In the genomic region with DNA sequence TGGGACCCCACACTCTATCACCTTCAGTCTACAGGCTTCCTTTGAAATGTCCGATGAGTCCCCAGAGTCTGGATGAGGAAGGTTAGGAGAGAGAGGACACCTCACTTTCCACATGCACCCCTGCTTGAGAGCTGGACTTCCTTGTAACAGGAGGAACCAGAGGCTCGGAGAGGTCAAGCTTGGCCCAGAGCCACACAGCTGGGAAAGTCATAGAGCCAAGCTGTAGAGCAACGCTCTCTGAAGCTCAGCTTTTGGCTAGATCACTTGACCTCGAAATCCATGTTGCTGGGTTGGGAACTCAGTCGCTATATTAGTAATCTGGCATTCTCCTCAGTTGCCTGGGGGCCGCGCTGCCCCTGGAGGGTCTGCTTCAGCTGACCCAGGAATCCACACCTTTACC, we compare ENCODE assay signal across 11 mouse cellular contexts. TPM values are rescaled to one million over a fixed set of nuclear protein-coding genes. Genes with fewer than 3 reads are reported as not detected.
DNase-seq lines count a peak whose midpoint lies in the region; ATAC-seq lines count a peak whose summit lies in the region.
"Had no signal": no experiment of that assay in that cellular context is flagged by ENCODE, and none has a peak within 500 bp of the region (broad histone marks: within the 10 kb centered on the region; RNA-seq: fewer than 3 reads in every experiment).

No protein-coding gene starts in this region.

- no peaks in the 10 kb centered on the region for H3K27me3 ChIP-seq in forebrain, embryonic 12.5 days
- H3K27me3 ChIP-seq in forebrain, embryonic 11.5 days (ENCODE audit: control insufficient read depth, insufficient read depth, low read length) = no peaks in the 10 kb centered on the region
- no peaks in the 10 kb centered on the region for H3K27me3 ChIP-seq in midbrain, embryonic 13.5 days
- H3K27me3 ChIP-seq: limb, embryonic 13.5 days; neural tube, embryonic 12.5 days had no signal

- peaks cover 44% of the 10 kb centered on the region for H3K36me3 ChIP-seq in forebrain, embryonic 12.5 days (replicated peaks)
- peaks cover under 1% of the 10 kb centered on the region; the same call in 1 of the 2 replicates for H3K36me3 ChIP-seq in forebrain, embryonic 11.5 days (ENCODE audit: control insufficient read depth, insufficient read depth, low read length)
- H3K36me3 ChIP-seq in midbrain, embryonic 13.5 days = peaks cover 36% of the 10 kb centered on the region; the same call in 1 of the 2 replicates

- H3K9ac ChIP-seq in forebrain, embryonic 12.5 days = no peak overlapping the region
- H3K9ac ChIP-seq in forebrain, embryonic 11.5 days (ENCODE audit: low read length) = no peak overlapping the region
- no peak overlapping the region for H3K9ac ChIP-seq in midbrain, embryonic 13.5 days (replicated peaks)
- H3K9ac ChIP-seq: limb, embryonic 13.5 days; neural tube, embryonic 12.5 days had no signal

- no peak overlapping the region for H3K4me3 ChIP-seq in forebrain, embryonic 12.5 days (replicated peaks)
- no peak overlapping the region for H3K4me3 ChIP-seq in forebrain, embryonic 11.5 days (ENCODE audit: low read depth, low read length)
- no peak overlapping the region for H3K4me3 ChIP-seq in midbrain, embryonic 13.5 days (replicated peaks)
- H3K4me3 ChIP-seq: limb, embryonic 13.5 days; neural tube, embryonic 12.5 days had no signal

- peaks cover 12% of the 10 kb centered on the region; the same call in 1 of the 2 replicates for H3K4me1 ChIP-seq in forebrain, embryonic 12.5 days
- H3K4me1 ChIP-seq in forebrain, embryonic 11.5 days (replicated peaks; ENCODE audit: control insufficient read depth, insufficient read depth, low read length) = no peaks in the 10 kb centered on the region
- peaks cover 13% of the 10 kb centered on the region; the same call in 1 of the 2 replicates for H3K4me1 ChIP-seq in midbrain, embryonic 13.5 days (replicated peaks)
- H3K4me1 ChIP-seq: neural tube, embryonic 12.5 days had no signal

- no peak overlapping the region for H3K4me2 ChIP-seq in forebrain, embryonic 12.5 days
- no peak overlapping the region for H3K4me2 ChIP-seq in forebrain, embryonic 11.5 days (ENCODE audit: low read depth, low read length, severe bottlenecking)
- no peak overlapping the region for H3K4me2 ChIP-seq in midbrain, embryonic 13.5 days (replicated peaks)
- H3K4me2 ChIP-seq: limb, embryonic 13.5 days; neural tube, embryonic 12.5 days had no signal

- H3K9me3 ChIP-seq in forebrain, embryonic 12.5 days = no peaks in the 10 kb centered on the region
- H3K9me3 ChIP-seq in forebrain, embryonic 11.5 days (ENCODE audit: control insufficient read depth, low read length) = no peaks in the 10 kb centered on the region
- H3K9me3 ChIP-seq in midbrain, embryonic 13.5 days = no peaks in the 10 kb centered on the region
- H3K9me3 ChIP-seq: limb, embryonic 13.5 days; neural tube, embryonic 12.5 days had no signal

- DNase-seq in forebrain, embryonic 11.5 days (ENCODE audit: low spot score) = no peak
- peak; percentile 82 for DNase-seq in adipocyte (ENCODE audit: low spot score)
- peak; percentile 57 to 84 for DNase-seq in gastrocnemius, postnatal 4 days (ENCODE audit: low spot score in 2 of 2)
- DNase-seq in kidney, postnatal 36 days = peak; percentile 68 to 77
- DNase-seq in spleen, postnatal 14 days (ENCODE audit: low spot score in 2 of 2) = no peak
- DNase-seq in layer of hippocampus, postnatal 25 days (ENCODE audit: extremely low spot score in 1 of 2, low spot score in 1 of 2) = no peak
- DNase-seq: thymus, postnatal 25 days had no signal

- 96% methylated on average over 7 of the region's 7 CpGs for WGBS in forebrain, embryonic 12.5 days
- 92% methylated on average over 7 of the region's 7 CpGs for WGBS in forebrain, embryonic 11.5 days
- WGBS in midbrain, embryonic 13.5 days = 91% methylated on average over 7 of the region's 7 CpGs

- no peak for ATAC-seq in forebrain, embryonic 12.5 days (ENCODE audit: low FRiP score)
- ATAC-seq in forebrain, embryonic 11.5 days (replicated peaks; ENCODE audit: low FRiP score) = no peak
- no peak for ATAC-seq in midbrain, embryonic 13.5 days

- 0 out of 2 replicates have a peak overlapping the region, but pooled peaks have one; percentile 42 for H3K27ac ChIP-seq in forebrain, embryonic 12.5 days
- no peak overlapping the region for H3K27ac ChIP-seq in forebrain, embryonic 11.5 days (ENCODE audit: low read depth, low read length)
- no peak overlapping the region for H3K27ac ChIP-seq in midbrain, embryonic 13.5 days
- H3K27ac ChIP-seq: limb, embryonic 13.5 days; neural tube, embryonic 12.5 days had no signal

RNA-seq across cellular contexts. Expression of a gene that starts 14.9 kb away (rescaled TPM):
- polyA plus RNA-seq in forebrain, embryonic 12.5 days (2016; fragmentation: Nextera tagmentation; extraction: Ambion mirVana) = 39.8 and 47.2 TPM in 2 replicates
- 35.7 and 37.6 TPM in 2 replicates for polyA plus RNA-seq in forebrain, embryonic 11.5 days (2014; fragmentation: Nextera tagmentation; extraction: Ambion mirVana)
- total RNA-seq in gastrocnemius, postnatal 4 days (2021) = 10 to 100 TPM; 33.6 to 42.9 TPM
- 10 to 100 TPM; 14.7 to 18.3 TPM for total RNA-seq in layer of hippocampus, postnatal 25 days (2021)
- 41.3 and 43.8 TPM in 2 replicates for polyA plus RNA-seq in midbrain, embryonic 13.5 days (2015; fragmentation: Nextera tagmentation; extraction: Ambion mirVana)

RNA-seq across cellular contexts. Expression of a gene that starts 15.5 kb away (rescaled TPM):
- 99.9 and 105 TPM in 2 replicates for polyA plus RNA-seq in forebrain, embryonic 12.5 days (2016; fragmentation: Nextera tagmentation; extraction: Ambion mirVana)
- 139 and 145 TPM in 2 replicates for polyA plus RNA-seq in forebrain, embryonic 11.5 days (2014; fragmentation: Nextera tagmentation; extraction: Ambion mirVana)
- total RNA-seq in gastrocnemius, postnatal 4 days (2021) = 100 to 1,000 TPM; 150 to 167 TPM
- total RNA-seq in layer of hippocampus, postnatal 25 days (2021) = 100 to 1,000 TPM; 114 to 118 TPM
- 91.5 and 102 TPM in 2 replicates for polyA plus RNA-seq in midbrain, embryonic 13.5 days (2015; fragmentation: Nextera tagmentation; extraction: Ambion mirVana)

Comparison
In these comparisons a context has a peak if more than half of its experiments do, and no peak if none do; other contexts are left out.
1. DNase-seq: peak in adipocyte (single experiment), gastrocnemius, postnatal 4 days (2 of 2) and kidney, postnatal 36 days (2 of 2); none in forebrain, embryonic 11.5 days (single experiment), spleen, postnatal 14 days (0 of 2) and layer of hippocampus, postnatal 25 days (0 of 2).